Mouse (Mus musculus) gastrocnemius, adult 18-20 months (tissue): ENCODE data around the gene Ppp1r21. TPM values are rescaled to one million over a fixed set of nuclear protein-coding genes. Genes with fewer than 3 reads are reported as not detected.

Experiments
- total RNA-seq, 2 experiments: library from RNA; stranded (reverse); gene quantifications; 2 replicates each; pipeline ENCODE4 v1.2.3; 2021

Gene Ppp1r21
- total RNA-seq, 2 experiments from 2014 or later: 6.2 TPM

Other genes with a start within 250 kb of the Ppp1r21 start
- 10 to 100 TPM; 11.5 to 14.3 TPM for gene Foxn2, start 89.4 kb upstream of the Ppp1r21 start, total RNA-seq
- 1 to 10 TPM; 5.1 to 6.2 TPM for gene Ston1, start 67.6 kb downstream of the Ppp1r21 start, total RNA-seq
- gene Gtf2a1l, start 138.5 kb downstream of the Ppp1r21 start, total RNA-seq: not detected